Mouse (Mus musculus) kidney, postnatal 4 days (tissue): ENCODE measurements around the gene Wdr60.
"Not testable (repeated sequence)": the region's sequence is repeated elsewhere in the genome, so short reads cannot be mapped to it uniquely, and the experiment has no call there.

ENCODE experiments used
- DNase-seq, 2 experiments: peaks; one replicate each; pipeline ENCODE4 v3.0.0; 2021; ENCODE audit warnings: mixed read lengths in 2 of 2

Wdr60 gene

DNA sequence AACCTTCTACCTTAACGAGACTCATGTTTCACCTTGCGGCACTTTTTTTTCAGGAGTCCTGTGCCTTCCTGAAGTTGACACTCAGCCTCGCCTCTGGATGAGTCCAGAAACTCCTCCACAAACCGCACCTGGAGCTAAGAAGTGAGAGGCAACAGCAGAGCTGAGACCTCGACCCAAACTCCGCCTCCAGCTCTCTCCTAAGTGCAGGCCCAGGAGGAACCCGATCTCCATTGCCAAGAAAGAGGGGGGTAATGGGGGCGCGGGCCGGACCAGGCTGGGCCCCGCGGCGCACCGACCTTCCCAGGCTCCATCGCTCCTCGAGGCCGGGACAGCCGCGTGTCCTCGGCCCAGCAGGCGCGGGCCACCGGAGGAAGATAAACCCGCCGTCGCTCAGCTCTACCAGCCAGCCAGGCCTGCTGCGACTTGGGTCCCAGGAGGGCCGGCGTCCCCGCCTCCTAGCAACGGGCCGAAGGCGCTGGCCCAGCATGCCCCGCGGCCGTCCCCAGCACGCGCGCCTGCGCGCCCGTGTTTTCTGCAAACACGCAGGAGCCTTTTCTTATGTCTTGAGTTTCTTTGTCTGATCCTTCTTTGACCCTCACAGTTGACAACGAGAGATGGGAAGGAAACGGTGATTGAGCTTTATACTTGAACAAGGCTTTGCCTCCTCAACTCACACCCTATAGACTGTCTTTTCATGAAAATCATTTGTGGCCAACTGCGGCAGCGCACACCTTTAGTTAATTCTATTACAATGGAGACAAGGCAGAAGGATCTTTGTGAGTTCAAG, at the start of gene Wdr60:
Gene Wdr60 (minus strand): TSS at position 468 of the 787 bp plus-strand sequence.
- peak; percentile 92 to 94 for DNase-seq

DNA sequence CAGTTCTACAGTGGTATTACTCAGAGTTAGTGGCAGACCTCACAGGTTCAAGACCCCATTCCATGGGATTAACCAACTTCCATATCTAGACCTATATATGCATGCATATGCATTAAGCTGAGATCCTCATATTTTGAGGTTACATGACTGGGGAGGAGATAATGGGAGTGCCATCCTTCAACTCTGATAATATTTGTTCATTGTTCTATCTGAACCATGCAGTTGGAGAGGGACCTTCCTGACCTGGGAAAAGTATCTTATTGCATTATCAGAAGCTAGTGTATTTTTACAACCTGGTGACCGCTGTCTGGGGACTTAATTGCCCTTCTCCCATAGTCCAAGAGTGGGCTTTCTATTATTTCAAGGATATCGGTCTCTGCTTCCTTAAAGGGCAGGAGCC, 45.8 kb upstream of the Wdr60 start:
- no peak for DNase-seq

DNA sequence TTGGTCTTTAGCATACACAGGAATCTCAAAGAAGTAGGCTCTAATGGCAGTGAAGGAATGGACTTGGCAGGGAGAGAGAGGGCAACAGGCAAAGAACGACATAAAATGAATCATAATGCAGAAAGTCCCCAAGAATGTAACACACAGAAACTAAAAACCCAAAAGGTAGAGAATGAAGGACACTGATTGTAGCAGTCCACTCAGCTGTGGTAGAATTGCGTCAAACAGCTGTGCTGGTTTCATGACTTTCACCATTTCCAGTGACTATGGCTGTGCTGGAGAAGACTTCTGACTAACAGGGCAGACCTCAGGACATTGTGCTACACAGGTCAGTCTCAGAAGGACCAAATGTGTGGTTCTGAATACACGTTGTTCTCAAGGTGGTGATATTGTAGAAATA, 45.0 kb upstream of the Wdr60 start:
- no peak for DNase-seq

DNA sequence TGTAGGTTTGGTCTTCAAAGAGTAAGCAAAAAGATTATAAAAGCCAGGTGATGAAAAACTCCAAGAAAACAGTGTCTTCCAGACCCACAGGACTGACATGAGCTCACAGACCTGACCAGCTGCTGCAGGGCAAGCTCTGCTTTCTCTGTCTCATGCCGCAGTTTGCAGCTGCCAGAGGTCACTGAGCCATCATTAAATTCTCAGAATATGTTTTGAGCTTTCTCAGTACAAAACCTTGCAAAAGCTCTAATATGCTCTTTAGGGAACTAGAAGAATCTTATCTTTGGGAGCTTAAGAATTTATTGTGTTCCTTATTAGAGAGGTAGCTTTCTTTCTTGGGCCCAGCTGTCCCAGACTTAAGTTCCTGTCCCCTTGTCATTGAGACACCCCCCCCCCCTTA, 43.2 kb upstream of the Wdr60 start:
- peak; percentile 6 to 16 for DNase-seq

DNA sequence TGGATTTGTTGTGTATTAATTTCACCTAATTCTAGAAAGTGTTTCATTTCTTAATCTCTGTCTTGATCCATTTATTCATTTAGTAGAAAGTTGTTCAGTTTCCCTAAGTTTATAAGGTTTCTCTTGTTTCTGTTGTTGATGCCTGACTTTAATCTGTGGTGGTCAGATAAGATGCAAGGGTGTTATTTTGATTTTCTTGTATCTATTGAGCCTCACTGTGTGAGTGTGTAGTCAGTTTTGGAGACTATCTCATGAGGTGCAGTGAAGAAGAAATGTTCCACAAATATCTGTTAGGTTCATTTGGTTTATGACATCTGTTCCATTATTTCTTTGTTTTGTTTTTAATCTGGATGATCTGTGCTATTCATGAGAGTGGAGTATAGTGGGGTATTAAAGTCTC, 39.4 kb upstream of the Wdr60 start:
- DNase-seq: no peak

DNA sequence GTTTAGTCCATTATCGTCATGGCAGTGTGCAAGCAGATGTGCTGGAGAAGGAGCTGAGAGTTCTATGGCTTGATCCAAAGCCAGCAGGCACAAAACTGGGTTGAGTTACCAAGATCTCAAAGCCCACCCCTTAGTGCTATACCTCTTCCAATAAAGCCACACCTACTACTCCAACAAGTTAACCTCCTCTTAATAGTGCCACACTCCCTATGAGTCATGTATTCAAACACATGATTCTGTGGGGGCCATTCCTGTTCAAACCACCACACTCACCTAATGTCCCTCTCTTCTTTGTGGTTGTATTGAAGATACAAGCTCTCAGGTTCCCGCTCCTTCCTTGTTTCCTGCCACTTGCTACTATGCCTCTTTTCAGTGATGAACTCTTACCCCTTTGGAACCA, 37.1 kb upstream of the Wdr60 start:
- DNase-seq: no peak

DNA sequence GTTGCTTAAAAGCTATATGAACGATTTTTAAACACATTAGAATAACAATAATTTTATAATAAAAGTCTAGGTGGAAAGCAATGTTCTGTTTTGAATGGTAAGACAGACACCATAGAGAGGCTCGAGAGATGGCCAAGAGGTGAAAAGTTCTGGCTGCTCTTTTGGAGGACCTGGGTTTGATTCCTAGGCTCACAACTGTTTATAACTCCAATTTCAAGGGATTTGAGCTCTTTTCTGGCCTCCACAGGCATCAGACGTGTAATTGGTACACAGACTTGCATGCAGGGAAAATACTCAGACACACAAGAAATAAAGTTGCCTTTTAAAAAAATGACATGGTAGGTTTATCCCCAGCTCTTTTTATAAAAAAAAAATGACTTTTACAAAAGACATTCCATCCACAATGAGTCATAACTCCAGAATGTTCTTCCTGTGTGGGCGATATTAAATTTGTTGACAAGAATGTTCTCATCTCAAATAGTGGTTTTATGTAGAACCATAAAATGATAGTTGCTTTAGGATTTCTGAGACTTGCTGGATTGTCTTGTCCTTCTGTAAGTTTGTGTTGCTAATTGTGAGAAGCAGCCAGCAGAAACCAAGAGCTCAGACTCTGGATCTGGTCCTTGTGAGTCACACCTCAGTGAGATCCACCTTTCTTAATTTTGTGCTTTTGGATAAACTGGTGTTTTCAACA, 30.9 kb upstream of the Wdr60 start:
- DNase-seq: no peak

DNA sequence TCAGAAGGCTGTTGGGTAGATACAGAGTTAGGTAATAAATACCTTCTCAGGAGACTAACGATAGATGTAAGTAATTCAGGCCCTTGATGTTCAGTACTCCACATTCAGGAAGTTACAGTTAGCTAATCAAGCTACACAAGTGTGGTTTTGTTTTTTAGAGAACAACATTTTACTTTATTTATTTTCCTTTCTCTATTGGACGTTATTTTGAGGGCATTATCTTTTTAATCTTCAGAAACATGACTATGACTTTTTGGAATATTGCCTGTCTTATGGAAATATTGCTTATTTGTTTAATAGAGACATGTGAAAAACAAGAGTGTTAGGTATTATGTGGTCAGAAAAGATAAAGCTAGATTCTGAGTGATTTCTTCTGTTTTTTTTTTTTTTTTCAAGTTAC, 30.4 kb upstream of the Wdr60 start:
- DNase-seq: no peak

DNA sequence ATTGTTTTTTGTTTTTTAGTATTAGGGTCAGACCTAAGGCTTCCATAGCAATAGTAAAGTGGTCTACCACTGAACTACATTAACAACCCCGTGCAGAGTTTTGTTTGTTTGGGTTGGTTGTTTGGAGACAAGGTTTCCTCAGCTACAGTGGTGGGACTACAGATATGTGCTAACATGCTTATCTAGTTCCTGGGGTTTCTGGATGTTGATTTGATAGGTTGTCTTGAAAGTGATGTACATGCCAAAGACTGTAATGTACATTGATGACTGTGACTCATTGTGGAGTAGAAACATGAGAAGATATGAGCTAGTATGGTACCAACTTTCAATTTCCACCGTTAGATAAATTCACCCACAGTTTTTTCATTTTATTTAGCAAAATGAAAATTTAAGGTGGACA, 20.7 kb upstream of the Wdr60 start:
- no peak for DNase-seq

DNA sequence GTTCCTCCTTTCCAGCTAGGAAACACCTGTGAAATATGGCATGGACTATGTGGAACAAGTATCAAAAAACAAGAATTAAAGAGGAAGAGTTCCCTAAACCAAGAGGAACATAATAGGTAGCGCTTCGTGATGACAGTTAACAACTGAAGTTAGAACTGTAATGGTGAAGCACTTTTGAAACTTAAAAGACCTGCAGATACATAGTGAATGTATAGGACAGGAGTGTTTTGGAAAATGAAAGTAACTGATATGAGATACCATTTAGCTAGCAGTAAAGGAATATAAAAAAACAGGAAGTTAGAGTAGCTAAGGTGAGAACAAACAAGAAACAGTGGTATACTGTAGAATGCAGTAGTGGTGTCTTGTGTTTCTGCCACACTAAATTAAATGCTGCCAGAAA, 20.0 kb upstream of the Wdr60 start:
- DNase-seq: no peak

DNA sequence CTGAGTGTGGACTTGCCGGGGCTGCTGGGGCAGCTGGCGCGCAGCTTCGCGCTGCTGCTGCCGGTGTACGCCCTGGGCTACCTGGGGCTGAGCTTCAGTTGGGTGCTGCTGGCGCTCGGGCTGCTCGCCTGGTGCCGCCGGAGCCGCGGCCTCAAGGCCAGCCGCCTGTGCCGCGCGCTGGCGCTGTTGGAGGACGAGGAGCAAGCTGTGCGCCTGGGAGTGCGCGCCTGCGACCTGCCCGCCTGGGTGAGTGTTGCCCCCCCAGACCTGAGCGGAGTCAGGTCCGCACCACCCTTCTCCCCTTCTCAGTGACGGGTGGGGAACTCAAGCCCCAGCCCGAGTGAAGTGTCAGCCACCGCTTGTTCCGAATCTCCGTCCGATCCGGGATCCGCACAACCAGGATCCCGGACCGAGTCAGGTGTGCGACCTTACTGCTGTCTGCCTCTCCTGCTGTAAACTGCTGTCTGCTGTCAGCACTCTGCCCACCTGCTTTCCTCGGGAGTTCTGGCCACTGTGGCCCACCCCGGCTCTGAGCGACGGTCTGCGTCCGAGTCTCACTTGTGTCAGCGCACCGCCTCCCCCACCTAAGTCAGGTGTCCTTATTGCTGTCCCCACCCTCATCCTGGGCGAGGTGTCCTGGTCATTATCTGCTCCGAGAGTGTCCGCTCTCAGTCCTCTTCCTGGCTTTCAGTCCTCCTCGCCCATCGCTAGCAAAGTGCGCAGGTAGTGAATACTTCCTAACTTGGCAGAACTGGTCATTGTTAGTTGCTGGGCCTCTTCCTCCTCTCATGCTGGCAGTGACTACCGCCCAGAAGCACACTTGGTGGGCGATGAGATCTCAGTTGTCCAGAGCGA, 18.8 kb upstream of the Wdr60 start:
- DNase-seq: peak in 1 of 2 experiments; percentile 47

DNA sequence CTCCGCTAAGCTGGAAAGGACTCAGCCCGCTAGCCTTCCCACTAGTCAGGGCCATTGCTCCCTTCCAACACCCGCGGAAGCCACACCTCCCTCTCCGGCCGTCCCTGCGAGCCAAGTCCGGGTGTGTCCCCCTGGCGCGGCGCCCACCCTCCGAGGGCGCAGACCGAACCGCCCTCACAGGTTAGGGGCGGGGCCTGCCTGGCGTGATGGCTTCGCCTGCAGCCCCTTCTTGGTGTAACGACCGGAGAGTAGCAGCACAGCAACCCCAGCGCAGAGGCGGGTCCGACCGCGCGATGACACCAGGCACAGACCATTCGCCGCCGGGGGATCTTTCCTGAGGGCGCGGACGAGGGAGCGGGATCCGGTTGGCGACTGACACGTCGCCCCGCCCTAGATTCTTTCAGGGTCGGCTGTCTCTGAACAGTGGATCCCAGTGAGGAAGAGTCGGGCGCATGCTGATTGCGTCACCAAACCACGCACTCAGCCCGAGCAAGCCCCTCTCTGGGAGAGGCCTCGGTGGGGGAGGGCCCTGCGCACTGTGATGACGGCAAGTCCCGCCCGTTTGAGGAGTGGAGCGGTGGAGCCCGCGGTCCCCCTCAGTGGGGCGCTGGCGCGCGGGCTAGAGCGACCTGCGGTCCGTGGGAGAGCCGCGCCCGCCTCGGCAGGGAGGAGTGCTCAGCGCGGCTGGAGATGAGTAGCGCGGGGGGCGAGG, 18.0 kb upstream of the Wdr60 start, which contains the start of gene Esyt2:
Gene Esyt2 (plus strand): TSS at position 544 of the 712 bp plus-strand sequence.
- DNase-seq: peak; percentile 100

DNA sequence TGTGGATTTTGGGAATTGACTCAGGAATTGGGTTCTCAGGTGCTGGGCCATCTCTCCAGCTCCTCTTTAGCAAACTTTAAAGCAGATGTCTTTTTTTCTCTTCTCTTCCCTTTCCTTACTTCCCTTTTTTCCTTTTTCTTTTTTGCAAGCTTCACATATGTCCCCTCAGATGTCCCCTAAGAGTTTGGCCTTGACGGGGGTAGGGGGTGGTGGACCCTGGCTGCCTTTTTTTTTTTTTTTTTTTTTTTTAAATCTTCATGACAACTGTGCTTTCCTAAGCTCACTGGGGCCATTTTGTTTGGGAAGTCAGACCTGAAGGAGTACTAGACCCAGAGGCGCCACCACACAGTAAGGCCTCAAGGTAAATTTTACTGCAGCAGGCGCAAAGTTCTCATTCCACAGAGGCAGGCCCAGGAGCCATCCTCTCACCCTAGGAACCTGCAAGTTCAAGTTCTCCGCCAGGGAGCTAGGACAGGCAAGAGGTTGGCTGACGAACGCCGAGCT, 17.4 kb upstream of the Wdr60 start:
- no peak for DNase-seq

DNA sequence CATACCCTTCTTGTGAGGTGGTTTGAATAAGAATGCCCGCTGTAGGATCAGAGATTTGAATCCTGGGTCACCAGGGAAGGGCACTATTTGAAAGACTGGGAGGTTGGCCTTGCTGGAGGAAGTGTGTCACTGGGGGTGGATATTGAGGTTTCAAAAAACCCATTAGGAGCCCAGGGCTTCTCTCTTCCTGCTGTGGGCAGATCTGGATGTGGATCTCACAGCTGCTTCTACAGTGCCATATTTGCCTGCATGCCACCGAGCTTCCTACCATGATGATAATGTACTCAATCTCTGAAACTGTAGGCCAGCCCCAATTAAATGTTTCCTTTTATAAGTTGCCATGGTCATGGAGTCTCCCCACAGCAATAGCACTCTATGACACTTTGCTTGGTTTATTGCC, 16.4 kb upstream of the Wdr60 start:
- no peak for DNase-seq

DNA sequence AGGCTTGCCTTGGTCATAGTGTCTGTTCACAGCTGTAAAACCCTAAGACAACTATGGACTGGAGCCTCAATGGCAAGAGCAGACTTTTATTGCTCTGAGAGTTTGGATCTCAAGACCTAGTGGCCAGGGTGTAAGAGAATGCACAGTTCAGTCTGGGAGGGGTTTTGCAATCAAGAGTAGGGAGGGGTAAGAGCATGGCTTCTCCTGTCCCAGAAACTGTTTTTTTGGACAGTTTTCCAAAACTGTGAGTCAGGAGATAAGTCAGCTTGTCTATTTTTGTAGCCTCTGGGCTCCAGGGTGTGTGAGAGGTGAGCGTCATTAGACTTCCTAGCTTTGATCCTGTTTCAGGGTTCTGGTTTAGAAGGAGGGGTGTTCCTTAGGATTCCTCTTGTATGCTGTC, 15.7 kb upstream of the Wdr60 start:
- DNase-seq: no peak

DNA sequence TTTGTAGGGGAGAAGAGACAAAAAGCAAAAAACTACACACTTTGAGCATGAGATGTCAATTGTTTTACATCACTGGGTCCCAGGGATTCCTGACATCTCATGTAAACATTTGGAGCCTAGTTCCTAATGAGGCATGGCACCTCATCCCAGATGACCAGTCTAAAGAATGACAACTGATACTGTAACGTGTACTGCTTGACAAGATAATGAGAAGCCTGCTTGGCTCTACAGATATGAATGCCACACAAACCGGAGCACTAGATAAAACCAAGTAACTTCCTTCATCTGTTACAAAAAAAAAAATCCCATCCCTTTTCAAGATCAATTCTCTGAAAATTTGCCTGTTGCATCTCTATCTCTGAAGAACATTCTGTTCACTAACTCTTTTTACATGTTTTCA, 14.1 kb upstream of the Wdr60 start:
- no peak for DNase-seq

DNA sequence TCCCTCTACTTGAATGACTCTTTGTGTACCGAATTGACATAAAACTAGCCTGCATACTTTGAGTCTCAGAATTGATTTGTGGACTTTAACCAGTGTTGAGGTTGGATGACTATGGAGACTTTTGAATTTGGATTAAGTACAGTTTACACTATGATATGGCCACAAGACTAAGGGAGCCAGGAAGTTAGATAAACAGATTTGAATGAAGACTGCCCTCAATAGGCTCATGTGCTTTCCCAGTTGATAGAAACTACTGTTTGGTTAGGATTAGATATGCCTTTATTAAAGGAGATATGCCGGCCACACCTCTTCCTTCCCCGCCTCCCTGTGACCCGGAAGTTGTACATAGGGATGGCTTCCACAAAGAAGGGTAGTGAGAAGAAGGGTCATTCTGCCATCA, 12.8 kb upstream of the Wdr60 start:
- DNase-seq: no peak

DNA sequence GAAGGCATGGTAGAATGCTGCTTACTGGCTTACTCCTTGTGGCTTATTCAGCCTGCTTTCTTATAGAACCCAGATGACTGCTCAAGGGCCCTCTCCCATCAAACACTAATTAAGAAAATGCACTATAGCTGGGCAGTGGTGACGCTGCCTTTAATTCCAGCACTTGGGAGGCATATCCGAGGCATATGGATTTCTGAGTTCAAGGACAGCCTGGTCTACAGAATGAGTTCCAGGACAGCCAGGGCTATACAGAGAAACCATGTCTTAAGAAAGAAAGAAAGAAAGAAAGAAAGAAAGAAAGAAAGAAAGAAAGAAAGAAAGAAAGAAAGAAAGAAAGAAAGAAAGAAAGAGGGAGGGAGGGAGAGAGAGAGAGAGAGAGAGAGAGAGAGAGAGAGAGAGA, 12.3 kb upstream of the Wdr60 start, which contains the start of gene Gm11027:
Gene Gm11027 (plus strand): TSS at position 301 of the 400 bp plus-strand sequence.
- not testable (repeated sequence) for DNase-seq

DNA sequence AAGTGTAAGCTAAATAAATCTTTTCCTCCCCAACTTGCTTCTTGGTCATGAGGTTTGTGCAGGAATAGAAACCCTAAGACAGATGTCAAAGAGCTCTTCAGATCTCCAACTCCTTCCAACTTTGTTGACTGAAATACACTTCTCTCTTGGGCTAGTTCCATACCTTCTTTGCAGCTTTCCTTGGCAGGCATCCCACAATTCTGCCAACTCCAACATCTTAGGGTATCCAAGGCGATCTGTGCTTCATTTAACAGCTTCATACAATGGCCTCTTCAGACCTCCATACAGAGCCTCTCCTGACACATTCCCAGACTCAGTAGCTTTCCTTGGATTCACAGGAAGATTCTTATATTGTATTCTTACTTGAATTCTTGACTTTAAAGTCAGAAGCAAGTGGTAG, 10.9 kb upstream of the Wdr60 start:
- no peak for DNase-seq

DNA sequence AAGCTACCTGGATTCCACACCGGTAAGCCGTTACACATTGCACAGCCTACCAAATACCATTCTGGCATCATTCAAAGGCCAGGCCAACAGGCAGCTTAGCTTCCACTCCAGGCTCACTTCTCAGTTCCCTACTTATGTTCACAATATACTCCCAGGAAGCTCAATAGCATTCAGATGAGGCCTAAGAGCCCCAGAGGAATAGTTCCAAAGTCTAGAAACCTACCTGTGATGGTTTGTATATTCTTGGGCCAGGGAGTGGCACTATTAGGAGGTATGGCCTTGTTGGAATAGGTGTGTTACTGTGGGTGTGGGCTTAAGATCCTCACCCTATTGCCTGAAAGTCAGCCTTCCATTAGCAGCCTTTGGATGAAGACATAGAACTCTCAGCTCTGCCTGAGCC, 8.2 kb upstream of the Wdr60 start:
- no peak for DNase-seq

DNA sequence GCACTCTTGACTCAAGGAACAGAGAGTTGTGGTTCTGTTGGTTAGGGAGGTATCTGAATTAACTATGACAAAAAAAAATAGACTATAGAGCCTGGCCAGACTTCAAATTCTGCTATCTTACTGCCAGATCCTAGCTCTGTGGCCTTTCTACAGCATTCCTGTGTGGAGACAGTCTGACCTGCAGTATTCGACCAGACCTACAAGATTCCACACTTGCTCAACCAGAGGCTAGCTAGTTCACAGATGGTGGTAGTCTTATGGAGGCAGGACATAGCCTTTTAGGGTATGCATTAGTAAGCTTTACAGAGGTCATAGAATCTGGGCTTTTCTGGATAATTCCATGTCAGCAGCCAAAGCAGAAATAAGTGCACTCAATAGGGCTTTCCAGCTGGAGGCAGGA, 7.7 kb upstream of the Wdr60 start:
- no peak for DNase-seq

DNA sequence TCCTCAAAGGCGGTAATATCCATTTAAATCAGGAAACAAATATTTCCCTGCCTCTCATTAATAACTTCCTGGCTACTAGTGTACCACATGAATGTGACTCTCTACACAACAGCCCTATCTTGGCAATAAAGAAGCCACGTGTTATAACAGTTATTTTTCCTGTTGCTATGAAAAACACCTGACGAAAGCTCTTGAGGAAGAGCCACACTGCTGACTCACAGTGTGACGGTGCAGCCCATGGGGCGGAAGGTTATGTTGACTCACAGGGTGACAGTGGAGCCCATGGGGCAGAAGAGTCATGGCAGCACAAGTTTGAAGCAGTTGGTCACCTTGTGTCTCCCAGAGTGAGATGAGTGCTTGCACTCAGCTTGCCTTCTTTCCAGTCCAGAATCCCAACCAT, 6.6 kb upstream of the Wdr60 start:
- DNase-seq: no peak

DNA sequence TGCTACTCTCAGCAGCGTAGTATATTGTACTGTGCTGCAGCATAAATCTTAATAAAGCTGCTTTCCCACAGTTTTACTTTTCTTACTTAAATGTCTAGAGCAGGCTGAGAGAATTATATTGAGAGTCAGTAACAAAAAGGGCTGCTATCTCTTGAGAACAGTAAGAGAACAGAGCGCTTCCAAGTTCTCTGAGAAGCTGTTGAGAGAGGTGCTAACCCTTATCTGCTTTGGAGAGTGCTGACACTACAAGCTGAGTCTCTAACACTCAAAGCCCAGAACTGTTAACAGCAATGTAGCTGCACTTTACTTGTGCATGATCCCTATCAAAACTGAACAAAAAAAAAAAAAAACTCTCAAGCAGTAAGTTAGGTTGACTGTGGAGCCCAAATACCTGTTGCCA, 2.5 kb upstream of the Wdr60 start:
- DNase-seq: no peak
